Mouse (Mus musculus): ENCODE measurements around the gene Lepr.
"Not testable (repeated sequence)": the region's sequence is repeated elsewhere in the genome, so short reads cannot be mapped to it uniquely, and the experiment has no call there.

Gene Lepr

DNA sequence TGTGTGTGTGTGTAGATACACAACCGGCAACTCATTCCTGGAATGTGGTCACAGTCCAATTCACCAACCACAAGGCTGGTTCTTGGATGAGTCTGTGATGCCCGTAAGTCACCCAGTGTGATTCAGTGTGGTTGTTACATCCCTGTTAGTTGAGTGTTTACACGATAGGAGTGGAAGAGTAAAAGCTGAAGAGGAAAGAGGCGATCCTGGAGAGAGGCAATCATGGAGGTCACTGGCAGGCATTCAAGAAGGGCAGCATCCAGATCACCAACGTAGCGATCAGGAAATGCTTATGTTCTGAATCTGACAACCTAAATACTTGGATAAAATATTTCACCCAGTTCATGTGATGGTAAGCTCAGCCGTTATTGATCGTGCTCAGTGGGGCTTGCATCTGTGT, 1.9 kb upstream of the Lepr start:
- intact Hi-C loops (cut with DNase I): no loop called here

DNA sequence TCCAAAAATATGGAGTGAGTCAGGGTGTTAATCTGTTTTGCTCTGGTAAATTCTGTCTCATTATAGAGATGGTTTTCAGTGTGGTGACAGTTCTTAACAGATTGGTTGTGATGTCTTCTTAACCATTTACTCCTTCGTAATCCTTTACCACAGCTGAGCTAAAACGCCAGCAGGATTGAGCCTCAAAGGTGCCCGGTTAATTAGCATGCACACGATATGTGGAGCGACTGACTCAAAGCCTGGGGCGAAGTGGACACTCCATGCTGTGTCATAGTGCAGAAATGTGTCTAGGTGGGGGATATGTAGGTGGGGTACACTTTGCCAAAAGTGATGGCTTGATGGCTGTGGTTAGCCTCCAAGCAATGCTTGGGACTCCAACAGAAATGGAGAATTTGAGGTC, 1.4 kb upstream of the Lepr start:
- intact Hi-C loops (cut with DNase I): no loop called here

- intact Hi-C loops (cut with DNase I): no loop called here
Observed at GRCm38 (mm10) chr4:101718991-101719580, 1.9 kb downstream of the Lepr start.

DNA sequence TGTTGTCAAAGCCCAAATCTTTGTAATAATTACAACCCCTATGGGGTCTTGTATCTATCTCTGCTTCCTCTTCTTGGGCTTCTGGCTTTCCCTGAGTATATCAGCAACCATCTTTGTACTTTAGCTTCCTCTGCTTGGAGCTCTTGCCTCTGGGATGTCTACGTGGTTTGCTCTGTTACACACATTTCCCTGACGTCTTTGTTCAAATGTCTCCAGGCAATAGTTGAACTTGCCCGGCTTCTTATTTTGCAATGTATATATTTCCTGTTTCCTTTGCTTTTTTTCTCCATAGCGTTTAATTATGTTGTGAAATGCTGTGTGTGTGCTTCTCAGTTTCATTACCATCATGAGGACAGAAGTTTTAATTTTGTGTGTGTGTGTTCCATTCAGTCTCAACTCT, 4.5 kb downstream of the Lepr start:
- intact Hi-C loops (cut with DNase I): no loop called here

DNA sequence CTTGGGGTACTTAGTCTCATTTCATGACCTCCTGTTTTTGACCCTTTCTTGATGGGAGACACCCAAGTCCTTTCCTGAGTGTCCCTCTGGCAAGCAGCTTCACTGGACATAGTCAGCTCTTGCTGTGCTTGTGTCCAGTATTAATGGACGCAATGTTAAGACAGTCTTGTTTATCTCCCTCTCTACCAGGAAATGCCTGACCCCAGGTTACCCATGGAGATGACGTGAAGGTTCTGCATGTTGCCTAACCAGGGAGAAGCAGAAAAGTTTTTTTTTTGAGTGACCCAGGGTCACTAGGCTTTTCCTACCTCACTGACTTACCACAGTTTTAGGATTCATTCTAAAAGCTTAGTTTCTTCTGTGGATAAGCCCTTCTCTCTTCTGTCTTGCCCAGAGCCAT, 24.8 kb downstream of the Lepr start:
- intact Hi-C loops (cut with DNase I): no loop called here

GRCm38 (mm10) chr4:101745534-101745933, 28.3 kb downstream of the Lepr start:
- intact Hi-C loops (cut with DNase I): no loop called here

GRCm38 (mm10) chr4:101760490-101760889, 43.3 kb downstream of the Lepr start:
- intact Hi-C loops (cut with DNase I): no loop called here

DNA sequence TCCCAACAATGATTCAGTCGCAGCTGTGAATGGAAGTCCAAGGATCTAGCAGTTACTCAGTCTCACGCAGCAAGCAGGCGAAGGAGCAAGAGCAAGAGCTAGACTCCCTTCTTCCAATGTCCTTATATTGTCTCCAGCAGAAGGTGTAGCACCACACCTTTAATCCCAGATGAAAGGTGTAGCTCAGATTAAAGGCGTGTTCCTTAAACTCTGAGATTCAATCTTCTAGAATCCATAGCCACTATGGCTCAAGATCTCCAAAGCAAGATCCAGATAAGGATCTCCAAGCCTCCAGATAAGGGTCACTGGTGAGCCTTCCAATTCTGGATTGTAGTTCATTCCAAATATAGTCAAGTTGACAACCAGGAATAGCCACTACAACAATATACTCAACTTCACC, 126.7 kb downstream of the Lepr start, which contains the start of gene B020004J07Rik:
Gene B020004J07Rik, minus strand, starts transcription at position 101 of the 400 bp plus-strand sequence.
- intact Hi-C loops (cut with DNase I): not testable (repeated sequence)

DNA sequence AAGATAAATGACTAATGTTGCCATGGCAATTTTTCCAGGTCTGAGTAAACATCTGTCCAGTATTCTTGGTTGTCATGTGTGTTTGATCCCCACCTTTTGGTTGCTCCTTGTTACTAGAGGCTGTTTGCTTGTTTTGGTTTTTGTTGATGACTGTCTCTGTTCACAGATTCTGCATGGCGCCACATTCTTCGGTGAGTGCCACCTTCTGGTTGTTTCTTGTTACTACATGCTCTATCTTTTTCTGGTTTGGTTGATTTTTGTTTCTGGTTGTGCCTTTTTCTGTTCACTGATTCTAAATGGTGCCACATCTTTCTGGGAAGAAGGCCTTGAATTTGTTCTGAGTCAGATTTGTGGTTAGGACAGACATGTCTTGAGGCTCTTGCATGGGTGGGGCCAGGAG, 133.7 kb downstream of the Lepr start:
- intact Hi-C loops (cut with DNase I): no loop called here

DNA sequence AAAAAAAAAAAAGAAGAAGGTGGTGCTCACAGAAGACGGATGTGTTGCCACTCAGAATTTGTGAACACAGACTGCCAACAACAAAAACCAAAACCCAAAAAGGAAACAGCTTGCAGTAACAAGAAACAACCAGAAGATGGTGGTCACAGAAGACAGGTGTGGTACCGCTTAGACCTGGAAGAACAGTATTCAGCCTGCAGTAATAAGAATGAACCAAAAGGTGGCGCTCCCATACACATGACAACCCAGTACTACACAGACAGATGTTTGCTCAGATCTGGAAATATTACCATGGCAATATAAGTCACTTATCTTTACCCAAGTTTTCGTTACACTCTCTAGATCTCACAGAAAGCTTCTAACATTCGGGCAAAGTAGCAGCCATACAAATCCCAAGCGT, 143.7 kb downstream of the Lepr start:
- intact Hi-C loops (cut with DNase I): loop anchor here (5.0 kb wide), 1 partner anchor 136 kb away; no protein-coding TSS in a partner anchor

GRCm38 (mm10) chr4:101862289-101862688, 145.1 kb downstream of the Lepr start:
- intact Hi-C loops (cut with DNase I): loop anchor here (5.0 kb wide), 1 partner anchor 135 kb away; no protein-coding TSS in a partner anchor
